Comparison of ENCODE assay signal across 10 mouse cellular contexts in the genomic region with DNA sequence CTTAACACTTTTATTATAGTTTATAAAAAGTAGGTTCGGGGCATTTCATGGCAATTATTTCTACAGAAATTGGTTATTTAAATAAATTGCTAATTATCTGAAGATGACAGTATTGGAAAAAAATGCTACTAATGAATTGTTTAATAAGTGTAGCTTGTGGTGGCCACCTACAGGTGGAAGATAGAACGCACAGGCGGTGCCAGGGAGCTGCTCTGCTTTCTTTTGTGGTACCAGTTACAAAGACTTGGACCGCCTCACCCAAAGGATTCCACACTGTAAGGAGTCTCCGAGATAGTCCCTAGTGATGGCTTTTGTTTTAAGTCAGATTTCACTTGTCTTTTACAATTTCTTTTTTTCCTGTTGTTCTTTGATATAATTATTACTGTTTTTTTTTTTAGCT.
A peak's percentile ranks its signal among the peaks of the same experiment; 100 is the strongest.
DNase-seq lines count a peak whose midpoint lies in the region; ATAC-seq and TF ChIP-seq lines count a peak whose summit lies in the region.
"Had no signal": no experiment of that assay in that cellular context is flagged by ENCODE, and none has a peak within 500 bp of the region (broad histone marks: within the 10 kb centered on the region; RNA-seq: fewer than 3 reads in every experiment).

No protein-coding gene starts in this region.

- peak; percentile 36 for TF ChIP-seq CTCF in heart, postnatal 0 days (IDR thresholded peaks at IDR 0.05; ENCODE audit: low read depth)
- TF ChIP-seq CTCF in layer of hippocampus, adult 2 months (conservative IDR thresholded peaks at IDR 0.05): peak; percentile 89
- peak; percentile 54 for TF ChIP-seq CTCF in stomach, postnatal 0 days (IDR thresholded peaks at IDR 0.05; ENCODE audit: low read depth)

- H3K27ac ChIP-seq in heart, postnatal 0 days (ENCODE audit: low read depth): no peak overlapping the region
- no peak overlapping the region for H3K27ac ChIP-seq in heart, embryonic 10.5 days
- no peak overlapping the region for H3K27ac ChIP-seq in layer of hippocampus, adult 2 months
- no peak overlapping the region for H3K27ac ChIP-seq in stomach, postnatal 0 days (replicated peaks)
- H3K27ac ChIP-seq: liver, embryonic 13.5 days had no signal

- H3K4me1 ChIP-seq in heart, postnatal 0 days (ENCODE audit: control insufficient read depth, insufficient read depth): no peaks in the 10 kb centered on the region
- H3K4me1 ChIP-seq in heart, embryonic 10.5 days: no peaks in the 10 kb centered on the region
- H3K4me1 ChIP-seq in stomach, postnatal 0 days (replicated peaks; ENCODE audit: control insufficient read depth, insufficient read depth): no peaks in the 10 kb centered on the region
- H3K4me1 ChIP-seq: liver, embryonic 13.5 days had no signal

- H3K27me3 ChIP-seq in heart, postnatal 0 days (ENCODE audit: control insufficient read depth, insufficient read depth, low read length): no peaks in the 10 kb centered on the region
- H3K27me3 ChIP-seq in heart, embryonic 10.5 days (ENCODE audit: insufficient read depth, poor library complexity, severe bottlenecking): no peaks in the 10 kb centered on the region
- no peaks in the 10 kb centered on the region for H3K27me3 ChIP-seq in stomach, postnatal 0 days (ENCODE audit: control insufficient read depth, insufficient read depth, low read length)
- H3K27me3 ChIP-seq: liver, embryonic 13.5 days had no signal

- H3K9ac ChIP-seq in heart, postnatal 0 days (replicated peaks; ENCODE audit: low read depth, low read length): no peak overlapping the region
- no peak overlapping the region for H3K9ac ChIP-seq in stomach, postnatal 0 days (ENCODE audit: low read length)
- H3K9ac ChIP-seq: liver, embryonic 13.5 days had no signal

- no peak overlapping the region for H3K4me3 ChIP-seq in heart, postnatal 0 days (ENCODE audit: low read depth, low read length)
- H3K4me3 ChIP-seq in heart, embryonic 10.5 days: no peak overlapping the region
- H3K4me3 ChIP-seq in layer of hippocampus, adult 2 months: no peak overlapping the region
- no peak overlapping the region for H3K4me3 ChIP-seq in stomach, postnatal 0 days (ENCODE audit: low read depth, low read length)
- H3K4me3 ChIP-seq: erythroblast, embryonic 14.5 days; liver, embryonic 13.5 days had no signal

- ATAC-seq in heart, postnatal 0 days (ENCODE audit: insufficient read depth, low read depth): no peak
- no peak for ATAC-seq in stomach, postnatal 0 days (ENCODE audit: low FRiP score, low TSS enrichment)
- no peak for ATAC-seq in inflammation-experienced regulatory T-cells, adult 6 months

- DNase-seq in heart, postnatal 0 days (ENCODE audit: low spot score): no peak
- DNase-seq in heart, embryonic 10.5 days (ENCODE audit: low spot score): no peak
- DNase-seq in ovary, postnatal 36 days (ENCODE audit: low spot score): peak; percentile 10
- no peak for DNase-seq in ovary, postnatal 10 days (ENCODE audit: low spot score)
- DNase-seq in layer of hippocampus, adult 2 months (ENCODE audit: low spot score in 2 of 2): peak; percentile 23 to 55
- no peak for DNase-seq in stomach, postnatal 0 days (ENCODE audit: low spot score)
- DNase-seq in spleen, postnatal 4 days (ENCODE audit: low spot score in 2 of 2): no peak
- DNase-seq: liver, embryonic 13.5 days had no signal

- H3K9me3 ChIP-seq in heart, postnatal 0 days (replicated peaks; ENCODE audit: control insufficient read depth, low read length): no peaks in the 10 kb centered on the region
- no peaks in the 10 kb centered on the region for H3K9me3 ChIP-seq in heart, embryonic 10.5 days
- H3K9me3 ChIP-seq in stomach, postnatal 0 days (ENCODE audit: control insufficient read depth, low read length): no peaks in the 10 kb centered on the region
- H3K9me3 ChIP-seq: liver, embryonic 13.5 days had no signal

- 52% methylated on average over 5 of the region's 5 CpGs for WGBS in heart, postnatal 0 days
- 50% methylated on average over 5 of the region's 5 CpGs for WGBS in heart, embryonic 10.5 days
- WGBS in stomach, postnatal 0 days: 43% methylated on average over 5 of the region's 5 CpGs

- H3K4me2 ChIP-seq in heart, postnatal 0 days (ENCODE audit: low read depth, low read length): no peak overlapping the region
- no peak overlapping the region for H3K4me2 ChIP-seq in stomach, postnatal 0 days (replicated peaks; ENCODE audit: low read depth)
- H3K4me2 ChIP-seq: liver, embryonic 13.5 days had no signal

- no peak for TF ChIP-seq EP300 in heart, postnatal 0 days (IDR thresholded peaks at IDR 0.05; ENCODE audit: low read depth)
- no peak for TF ChIP-seq EP300 in stomach, postnatal 0 days (optimal IDR thresholded peaks at IDR 0.05)

- no peaks in the 10 kb centered on the region for H3K36me3 ChIP-seq in heart, postnatal 0 days (replicated peaks; ENCODE audit: control insufficient read depth, insufficient read depth, low read length)
- no peaks in the 10 kb centered on the region for H3K36me3 ChIP-seq in heart, embryonic 10.5 days
- H3K36me3 ChIP-seq in stomach, postnatal 0 days (ENCODE audit: control insufficient read depth, insufficient read depth, low read length): no peaks in the 10 kb centered on the region
- H3K36me3 ChIP-seq: liver, embryonic 13.5 days had no signal

Comparison
In these comparisons a context has a peak if more than half of its experiments do, and no peak if none do; other contexts are left out.
1. DNase-seq: peak in ovary, postnatal 36 days (single experiment) and layer of hippocampus, adult 2 months (2 of 2); none in heart, postnatal 0 days (single experiment), heart, embryonic 10.5 days (single experiment), ovary, postnatal 10 days (single experiment), stomach, postnatal 0 days (single experiment) and spleen, postnatal 4 days (0 of 2).
2. CTCF ChIP-seq: peak in every context shown above with its lines; median percentile 89 in layer of hippocampus, adult 2 months; 54 in stomach, postnatal 0 days; 36 in heart, postnatal 0 days.